Mouse (Mus musculus): ENCODE results near the gene Arl15.

The Arl15 gene

DNA sequence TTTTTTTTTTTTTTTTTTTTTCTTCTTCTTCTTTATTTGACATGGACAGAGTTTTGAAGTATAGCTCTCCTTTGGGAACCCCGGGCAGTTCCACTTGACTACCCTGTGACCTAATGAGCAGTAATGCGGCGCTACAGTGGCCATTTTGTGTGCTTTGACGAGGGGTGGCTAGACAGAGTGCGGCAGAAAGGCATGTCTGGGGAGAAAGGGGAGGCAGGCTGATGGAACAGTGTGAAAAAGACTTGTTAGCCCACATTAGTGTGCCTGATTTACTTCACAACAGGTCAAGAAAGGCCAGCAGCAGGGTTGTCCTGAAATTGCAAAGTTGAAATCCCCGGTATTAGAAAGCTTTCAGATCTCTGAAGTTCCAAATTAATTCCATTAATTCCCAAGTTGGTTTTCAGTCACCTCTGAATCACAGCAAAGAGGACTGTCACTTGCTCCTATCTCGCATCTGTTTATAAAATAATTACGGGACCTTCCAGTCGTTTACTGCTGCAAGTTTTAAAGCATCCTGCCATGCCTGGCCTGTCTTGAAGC, 187.2 kb downstream of the Arl15 start:
- DNase-seq (ENCODE audit: low read depth in 1 of 2, low spot score in 2 of 2) = no peak

- no peak for DNase-seq (ENCODE audit: low read depth in 1 of 2, low spot score in 2 of 2)
These were observed 189.3 kb downstream of the Arl15 start for GRCm38 (mm10) chr13:113983633-113984032.

DNA sequence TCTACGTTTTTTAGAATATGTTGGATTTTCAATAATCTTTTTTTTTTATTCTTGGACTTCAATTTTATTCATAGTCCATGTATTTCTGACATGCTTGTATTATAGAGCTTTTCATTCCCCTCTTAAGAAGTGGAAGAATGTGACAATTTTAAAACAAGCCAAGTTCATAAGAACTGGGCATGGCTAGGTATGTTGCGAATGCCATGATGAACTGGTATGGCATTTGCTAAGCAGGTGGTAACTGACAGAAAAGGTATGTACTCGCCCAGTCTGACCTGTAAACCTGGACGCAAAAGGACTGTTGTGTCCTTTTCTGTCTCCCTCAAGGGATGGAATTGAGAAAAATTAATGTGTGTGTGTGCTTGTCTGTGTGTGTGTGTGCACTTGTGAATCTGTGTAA, 190.2 kb downstream of the Arl15 start:
- no peak for DNase-seq (ENCODE audit: low read depth in 1 of 2, low spot score in 2 of 2)

GRCm38 (mm10) chr13:113986864-113987562, 192.7 kb downstream of the Arl15 start:
- no peak for DNase-seq (ENCODE audit: low read depth in 1 of 2, low spot score in 2 of 2)

GRCm38 (mm10) chr13:113990247-113990646, 195.9 kb downstream of the Arl15 start:
- no peak for DNase-seq (ENCODE audit: low read depth in 1 of 2, low spot score in 2 of 2)

GRCm38 (mm10) chr13:113990701-113991100, 196.4 kb downstream of the Arl15 start:
- no peak for DNase-seq (ENCODE audit: low read depth in 1 of 2, low spot score in 2 of 2)

DNA sequence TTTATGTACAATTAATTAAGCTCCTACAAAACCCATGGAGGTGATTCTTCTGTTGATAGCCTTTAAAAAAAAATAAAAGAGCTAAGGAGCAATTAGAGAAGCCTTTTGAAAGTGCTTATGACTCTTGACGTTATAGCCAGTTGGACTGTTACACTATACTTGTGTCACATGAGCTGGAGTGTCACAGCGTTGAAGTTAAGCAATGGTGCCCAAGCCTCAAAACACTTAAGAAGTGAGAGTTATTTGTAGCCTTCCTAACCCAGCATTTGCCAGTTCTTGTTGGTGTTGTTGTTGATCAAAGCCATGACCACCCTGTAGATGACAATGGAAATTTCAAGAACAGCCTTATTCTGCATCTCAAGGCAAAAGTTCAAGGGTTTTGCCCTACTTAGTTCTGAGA, 198.8 kb downstream of the Arl15 start:
- no peak for DNase-seq (ENCODE audit: low read depth in 1 of 2, low spot score in 2 of 2)

- no peak for DNase-seq (ENCODE audit: low read depth in 1 of 2, low spot score in 2 of 2)
These were observed 200.3 kb downstream of the Arl15 start for GRCm38 (mm10) chr13:113994586-113994985.

DNA sequence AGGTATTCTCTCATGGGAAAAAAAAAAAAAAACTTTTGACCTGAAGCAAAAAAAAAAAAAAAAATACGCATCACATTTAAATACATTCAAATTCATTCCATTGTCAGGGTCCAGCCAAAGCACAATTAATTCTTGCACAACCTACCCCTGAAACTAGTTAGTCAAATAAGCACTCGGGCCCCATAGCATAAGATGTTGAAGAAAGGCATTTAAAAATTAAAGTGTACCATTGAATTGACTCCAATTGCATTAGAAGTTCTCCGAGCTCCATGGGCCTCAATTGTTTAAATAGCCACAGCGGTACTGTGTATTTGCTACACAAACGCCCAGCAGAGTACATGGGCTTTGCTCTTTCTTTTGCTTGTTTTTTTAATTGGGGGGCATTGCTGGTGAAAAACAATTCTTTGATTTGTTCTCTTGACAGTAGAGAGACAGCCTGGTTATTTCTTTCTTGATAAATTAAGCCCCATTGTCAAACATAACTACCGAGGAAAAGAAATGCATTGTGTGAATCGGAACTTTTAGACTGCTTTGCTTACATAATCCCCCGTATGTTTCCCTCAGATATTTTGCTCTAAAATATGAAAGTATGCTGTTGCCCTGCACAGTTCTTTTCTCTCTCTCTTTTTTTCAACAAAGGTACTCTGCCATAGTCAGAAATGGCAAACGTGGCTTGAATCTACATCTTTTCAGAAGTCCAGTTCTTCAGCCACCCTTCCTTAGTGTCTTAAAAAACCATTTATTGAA, 201.4 kb downstream of the Arl15 start:
- no peak for DNase-seq (ENCODE audit: low read depth in 1 of 2, low spot score in 2 of 2)

- DNase-seq (ENCODE audit: low read depth in 1 of 2, low spot score in 2 of 2) = no peak
These were observed 204.5 kb downstream of the Arl15 start for GRCm38 (mm10) chr13:113998811-113999210.

GRCm38 (mm10) chr13:114003463-114003862, 209.2 kb downstream of the Arl15 start:
- no peak for DNase-seq (ENCODE audit: low read depth in 1 of 2, low spot score in 2 of 2)

DNA sequence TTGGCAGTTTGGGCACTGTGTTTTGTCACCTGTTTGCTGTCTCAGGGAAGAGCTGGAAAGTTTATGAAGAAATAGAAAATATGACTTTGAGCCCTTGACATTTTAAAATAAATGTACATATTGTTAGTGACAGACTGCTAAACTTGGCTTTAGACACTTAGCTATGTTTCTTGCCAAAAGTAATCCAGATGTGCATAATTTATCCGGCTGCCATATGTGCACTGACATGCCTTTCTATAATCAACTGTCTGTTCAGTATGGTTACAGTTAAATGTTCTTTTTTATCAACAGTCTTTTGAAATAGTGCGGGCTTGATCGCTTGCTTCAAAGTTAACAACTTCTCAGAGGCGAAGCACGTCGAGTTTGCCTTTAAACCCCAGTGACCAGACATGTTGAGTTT, 209.9 kb downstream of the Arl15 start:
- no peak for DNase-seq (ENCODE audit: low read depth in 1 of 2, low spot score in 2 of 2)

DNA sequence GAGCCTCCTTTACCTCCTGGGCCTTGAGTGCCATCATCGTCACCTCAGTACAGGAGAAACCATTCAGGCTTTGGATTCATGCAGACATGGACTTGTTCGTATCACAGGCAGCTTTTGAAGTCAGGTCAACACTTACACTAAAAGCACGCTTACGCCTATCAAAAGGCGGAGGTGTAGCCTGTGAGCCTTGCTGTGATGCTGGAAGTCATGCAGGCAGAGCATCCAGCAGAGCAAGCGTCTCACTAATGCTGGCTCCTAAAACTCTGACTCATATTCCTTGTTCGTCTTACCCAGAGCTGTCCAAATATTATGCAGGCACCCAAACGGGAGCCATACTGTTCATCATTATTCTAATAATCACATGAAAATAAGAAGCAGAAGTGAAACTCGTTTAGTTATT, 215.5 kb downstream of the Arl15 start:
- no peak for DNase-seq (ENCODE audit: low read depth in 1 of 2, low spot score in 2 of 2)

DNA sequence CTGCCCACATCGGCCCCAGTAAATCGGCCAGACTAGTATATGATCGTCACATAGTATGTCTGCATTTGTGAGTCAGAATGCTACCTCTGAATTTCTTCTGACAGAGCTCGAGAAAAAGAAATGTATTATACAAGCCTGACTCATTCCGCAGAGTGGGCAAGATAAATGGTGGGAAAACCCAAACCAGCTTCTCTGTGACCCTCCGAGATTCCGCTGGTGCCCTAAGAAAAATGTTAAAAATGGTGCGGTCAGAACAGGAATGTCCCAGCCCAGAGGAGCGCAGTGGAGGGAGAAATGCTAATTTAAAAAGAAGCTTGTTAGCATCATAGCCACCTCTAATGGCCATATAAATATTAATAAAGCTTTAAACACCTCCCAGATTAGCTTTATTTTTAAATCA, 216.2 kb downstream of the Arl15 start:
- DNase-seq (ENCODE audit: low read depth in 1 of 2, low spot score in 2 of 2) = no peak

- no peak for DNase-seq (ENCODE audit: low read depth in 1 of 2, low spot score in 2 of 2)
These were observed 216.7 kb downstream of the Arl15 start for GRCm38 (mm10) chr13:114011019-114011418.

- DNase-seq (ENCODE audit: low read depth in 1 of 2, low spot score in 2 of 2) = no peak
These were observed 223.6 kb downstream of the Arl15 start for GRCm38 (mm10) chr13:114017928-114018327.

- no peak for DNase-seq (ENCODE audit: low read depth in 1 of 2, low spot score in 2 of 2)
These were observed 229.2 kb downstream of the Arl15 start for GRCm38 (mm10) chr13:114023541-114023940.

DNA sequence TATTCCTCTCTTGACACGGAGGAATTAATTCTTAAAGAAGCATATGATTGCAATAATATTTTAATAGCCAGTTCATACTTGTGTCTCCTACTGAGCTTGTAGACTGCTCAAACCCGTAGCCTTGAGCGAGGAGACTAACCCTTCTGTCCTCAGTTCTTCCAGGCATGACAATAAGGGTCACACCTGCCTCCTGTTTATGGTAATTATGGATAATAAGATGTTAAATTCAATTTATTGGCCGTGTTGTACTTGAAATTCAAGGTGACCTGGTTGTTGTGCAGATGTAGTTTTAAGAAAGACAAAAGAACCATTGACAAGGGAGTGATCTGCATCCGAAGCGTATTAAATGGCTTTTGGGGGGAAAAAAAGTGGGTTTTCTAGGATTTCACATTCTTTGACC, 232.0 kb downstream of the Arl15 start:
- no peak for DNase-seq (ENCODE audit: low read depth in 1 of 2, low spot score in 2 of 2)

- DNase-seq (ENCODE audit: low read depth in 1 of 2, low spot score in 2 of 2) = no peak
These were observed 232.4 kb downstream of the Arl15 start for GRCm38 (mm10) chr13:114026751-114027150.

DNA sequence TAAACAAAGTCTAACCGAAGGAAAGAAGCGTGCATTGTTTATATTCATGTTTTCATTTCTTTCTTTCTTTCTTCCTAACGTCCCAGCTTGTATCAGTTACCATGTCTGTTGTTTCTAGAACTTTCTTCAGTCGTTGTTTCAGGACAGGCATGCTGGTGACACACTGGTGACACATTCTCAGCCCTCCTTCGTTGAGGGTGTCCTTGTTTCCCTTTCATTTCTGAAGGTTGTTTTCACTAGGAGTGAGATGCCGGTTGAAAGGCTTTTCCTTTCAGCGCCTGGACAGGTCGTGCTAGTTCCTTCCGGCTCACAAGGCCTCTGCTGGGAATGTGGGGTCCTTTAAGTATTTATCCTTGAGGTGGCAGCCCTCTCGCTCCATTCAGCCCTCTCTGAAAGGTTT, 253.8 kb downstream of the Arl15 start:
- no peak for DNase-seq (ENCODE audit: low read depth in 1 of 2, low spot score in 2 of 2)

GRCm38 (mm10) chr13:114048688-114049087, 254.4 kb downstream of the Arl15 start:
- DNase-seq (ENCODE audit: low read depth in 1 of 2, low spot score in 2 of 2) = no peak

DNA sequence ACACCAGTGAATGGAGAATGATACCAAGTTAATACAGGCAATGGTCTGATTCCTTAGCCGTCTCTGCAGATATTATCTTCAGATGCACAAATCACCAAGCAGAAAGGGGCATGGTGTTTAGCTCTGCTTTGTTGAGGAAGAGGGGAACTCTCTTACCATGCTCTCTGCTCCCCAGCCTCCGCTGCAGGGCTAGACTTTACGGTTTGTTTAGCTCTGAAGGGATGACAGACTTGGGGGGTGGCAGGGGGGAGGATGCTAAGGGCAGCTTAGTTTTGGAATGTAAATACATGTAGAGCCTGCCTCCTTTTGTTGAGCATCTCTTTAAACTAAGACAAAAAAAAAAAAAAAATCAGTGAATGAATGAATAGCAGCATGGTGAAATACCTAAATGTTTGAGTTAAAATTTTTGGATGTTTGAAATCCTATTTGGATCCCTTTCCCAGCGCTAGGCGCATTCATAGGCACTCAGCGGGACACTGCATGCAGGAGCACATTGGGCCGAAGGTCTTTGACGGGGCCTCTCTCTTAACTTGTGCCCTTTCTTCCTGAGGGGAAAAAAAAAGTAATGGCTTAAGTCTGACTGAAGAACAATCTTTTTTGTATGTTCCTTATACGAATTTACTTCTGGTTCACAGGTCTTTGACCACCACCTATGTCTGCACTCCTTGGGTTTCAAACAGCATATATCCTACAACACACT, 257.0 kb downstream of the Arl15 start:
- no peak for DNase-seq (ENCODE audit: low read depth in 1 of 2, low spot score in 2 of 2)

Data from monocyte, adult 2 months (primary cell).